Mouse (Mus musculus): Measurements from ENCODE around the gene Ctnnd1. TPM values are rescaled to one million over a fixed set of nuclear protein-coding genes. Genes with fewer than 3 reads are reported as not detected.

The Ctnnd1 gene
- polyA plus RNA-seq, 1 experiment from 2014 or later: 38.2 TPM

GRCm38 (mm10) chr2:84648369-84648768, 2.2 kb downstream of the Ctnnd1 start:
- Histone ChIP-seq H3K27me3 (replicated peaks; ENCODE audit: insufficient read depth, low read length) (no peaks in the 10 kb centered on the region), H3K9ac (replicated peaks; ENCODE audit: low read depth) (peak overlapping the region; percentile 48; the same call in 1 of the 2 replicates), H3K4me3 (ENCODE audit: low read depth, low read length) (peak overlapping the region; percentile 73), H3K27ac (ENCODE audit: low read length) (peak overlapping the region; percentile 60), H3K9me3 (ENCODE audit: low read length) (no peaks in the 10 kb centered on the region), H3K36me3 (ENCODE audit: insufficient read depth, low read length) (no peaks in the 10 kb centered on the region), H3K4me2 (replicated peaks; ENCODE audit: low read depth, low read length) (peak overlapping the region; percentile 66), H3K4me1 (ENCODE audit: insufficient read depth, low read depth, low read length) (peaks cover 7% of the 10 kb centered on the region)
- no peak for ATAC-seq
- 10% methylated on average over 6 of the region's 6 CpGs for whole genome bisulfite sequencing
- DNase-seq (ENCODE audit: low spot score): peak; percentile 61
- TF ChIP-seq EP300 (IDR thresholded peaks at IDR 0.05): no peak
- peak; percentile 45 for TF ChIP-seq CTCF (IDR thresholded peaks at IDR 0.05)

- Histone ChIP-seq H3K36me3 (ENCODE audit: insufficient read depth, low read length) (no peaks in the 10 kb centered on the region), H3K4me1 (ENCODE audit: insufficient read depth, low read depth, low read length) (peaks cover 7% of the 10 kb centered on the region), H3K27me3 (replicated peaks; ENCODE audit: insufficient read depth, low read length) (no peaks in the 10 kb centered on the region), H3K4me2 (replicated peaks; ENCODE audit: low read depth, low read length) (peak overlapping the region; percentile 66), H3K4me3 (ENCODE audit: low read depth, low read length) (peak overlapping the region; percentile 73; the same call in 1 of the 2 replicates), H3K27ac (ENCODE audit: low read length) (no peak overlapping the region), H3K9ac (replicated peaks; ENCODE audit: low read depth) (no peak overlapping the region), H3K9me3 (ENCODE audit: low read length) (no peaks in the 10 kb centered on the region)
- ATAC-seq (no peak), DNase-seq (ENCODE audit: low spot score) (no peak)
- TF ChIP-seq EP300 (IDR thresholded peaks at IDR 0.05) (no peak), CTCF (IDR thresholded peaks at IDR 0.05) (no peak)
- WGBS: 70% methylated on average over 6 of the region's 6 CpGs
Observed at GRCm38 (mm10) chr2:84647051-84647568, 3.5 kb downstream of the Ctnnd1 start.

- no peaks in the 10 kb centered on the region for H3K36me3 ChIP-seq (ENCODE audit: insufficient read depth, low read length)
- DNase-seq (ENCODE audit: low spot score) (no peak), ATAC-seq (no peak)
- peak overlapping the region; percentile 17; the same call in 1 of the 2 replicates for H3K4me2 ChIP-seq (replicated peaks; ENCODE audit: low read depth, low read length)
- 0 out of 2 replicates have a peak overlapping the region, but pooled peaks have one; percentile 11 for H3K27ac ChIP-seq (ENCODE audit: low read length)
- H3K4me3 ChIP-seq (ENCODE audit: low read depth, low read length): no peak overlapping the region
- no peaks in the 10 kb centered on the region for H3K27me3 ChIP-seq (replicated peaks; ENCODE audit: insufficient read depth, low read length)
- no peak for TF ChIP-seq CTCF (IDR thresholded peaks at IDR 0.05)
- WGBS: 41% methylated on average over 1 of the region's 1 CpGs
- no peak overlapping the region for H3K9ac ChIP-seq (replicated peaks; ENCODE audit: low read depth)
- H3K9me3 ChIP-seq (ENCODE audit: low read length): no peaks in the 10 kb centered on the region
- peaks cover 13% of the 10 kb centered on the region for H3K4me1 ChIP-seq (ENCODE audit: insufficient read depth, low read depth, low read length)
Observed at GRCm38 (mm10) chr2:84646138-84646537, 4.4 kb downstream of the Ctnnd1 start.

- ATAC-seq: no peak
- Histone ChIP-seq H3K9me3 (ENCODE audit: low read length) (no peaks in the 10 kb centered on the region), H3K4me3 (ENCODE audit: low read depth, low read length) (no peak overlapping the region), H3K27me3 (replicated peaks; ENCODE audit: insufficient read depth, low read length) (no peaks in the 10 kb centered on the region), H3K4me2 (replicated peaks; ENCODE audit: low read depth, low read length) (no peak overlapping the region), H3K4me1 (ENCODE audit: insufficient read depth, low read depth, low read length) (peaks cover 51% of the 10 kb centered on the region), H3K9ac (replicated peaks; ENCODE audit: low read depth) (no peak overlapping the region), H3K27ac (ENCODE audit: low read length) (0 out of 2 replicates have a peak overlapping the region, but pooled peaks have one; percentile 16), H3K36me3 (ENCODE audit: insufficient read depth, low read length) (no peaks in the 10 kb centered on the region)
- no peak for DNase-seq (ENCODE audit: low spot score)
- no peak for TF ChIP-seq CTCF (IDR thresholded peaks at IDR 0.05)
- TF ChIP-seq EP300 (IDR thresholded peaks at IDR 0.05): no peak
Observed at GRCm38 (mm10) chr2:84640833-84641232, 9.7 kb downstream of the Ctnnd1 start.

GRCm38 (mm10) chr2:84638428-84639220, 11.9 kb downstream of the Ctnnd1 start:
- no peak overlapping the region for H3K4me3 ChIP-seq (ENCODE audit: low read depth, low read length)
- H3K27ac ChIP-seq (ENCODE audit: low read length): peak overlapping the region; percentile 93

GRCm38 (mm10) chr2:84637452-84638165, 13.0 kb downstream of the Ctnnd1 start:
- no peak for ATAC-seq
- 7% methylated on average over 7 of the region's 7 CpGs for WGBS
- DNase-seq (ENCODE audit: low spot score): peak; percentile 56
- no peaks in the 10 kb centered on the region for H3K27me3 ChIP-seq (replicated peaks; ENCODE audit: insufficient read depth, low read length)
- no peaks in the 10 kb centered on the region for H3K9me3 ChIP-seq (ENCODE audit: low read length)
- H3K4me3 ChIP-seq (ENCODE audit: low read depth, low read length): no peak overlapping the region
- H3K4me2 ChIP-seq (replicated peaks; ENCODE audit: low read depth, low read length): peak overlapping the region; percentile 47
- H3K9ac ChIP-seq (replicated peaks; ENCODE audit: low read depth): no peak overlapping the region
- peaks cover 66% of the 10 kb centered on the region for H3K4me1 ChIP-seq (ENCODE audit: insufficient read depth, low read depth, low read length)
- TF ChIP-seq EP300 (IDR thresholded peaks at IDR 0.05) (no peak), CTCF (IDR thresholded peaks at IDR 0.05) (no peak)
- peak overlapping the region; percentile 93 for H3K27ac ChIP-seq (ENCODE audit: low read length)
- H3K36me3 ChIP-seq (ENCODE audit: insufficient read depth, low read length): no peaks in the 10 kb centered on the region

More at GRCm38 (mm10) chr2:84638428-84639220, 11.9 kb downstream of the Ctnnd1 start:
- ATAC-seq: no peak
- Histone ChIP-seq H3K4me1 (ENCODE audit: insufficient read depth, low read depth, low read length) (peaks cover 59% of the 10 kb centered on the region), H3K9me3 (ENCODE audit: low read length) (no peaks in the 10 kb centered on the region), H3K36me3 (ENCODE audit: insufficient read depth, low read length) (no peaks in the 10 kb centered on the region), H3K9ac (replicated peaks; ENCODE audit: low read depth) (no peak overlapping the region), H3K27me3 (replicated peaks; ENCODE audit: insufficient read depth, low read length) (no peaks in the 10 kb centered on the region), H3K4me2 (replicated peaks; ENCODE audit: low read depth, low read length) (peak overlapping the region; percentile 47; the same call in 1 of the 2 replicates)
- 11% methylated on average over 5 of the region's 5 CpGs for WGBS
- DNase-seq (ENCODE audit: low spot score): peak; percentile 78
- TF ChIP-seq CTCF (IDR thresholded peaks at IDR 0.05) (no peak), EP300 (IDR thresholded peaks at IDR 0.05) (peak; percentile 94)

All from lung, postnatal 0 days (tissue).